Mouse (Mus musculus) ES-CJ7 (cell line): ENCODE measurements around the gene Klra4.
"Not testable (repeated sequence)": the region's sequence is repeated elsewhere in the genome, so short reads cannot be mapped to it uniquely, and the experiment has no call there.

Experiments
- DNase-seq: peaks from one replicate; pipeline ENCODE4 v3.0.0; 2011; ENCODE audit warnings: low read depth, low spot score

Gene Klra4

GRCm38 (mm10) chr6:130067171-130067570, at the start of gene Klra4:
Gene Klra4, minus strand, starts transcription at chr6:130067271.
- not testable (repeated sequence) for DNase-seq

GRCm38 (mm10) chr6:130110485-130110884, 43.4 kb upstream of the Klra4 start:
- no peak for DNase-seq

GRCm38 (mm10) chr6:130102743-130103142, 35.7 kb upstream of the Klra4 start:
- DNase-seq: not testable (repeated sequence)

DNA sequence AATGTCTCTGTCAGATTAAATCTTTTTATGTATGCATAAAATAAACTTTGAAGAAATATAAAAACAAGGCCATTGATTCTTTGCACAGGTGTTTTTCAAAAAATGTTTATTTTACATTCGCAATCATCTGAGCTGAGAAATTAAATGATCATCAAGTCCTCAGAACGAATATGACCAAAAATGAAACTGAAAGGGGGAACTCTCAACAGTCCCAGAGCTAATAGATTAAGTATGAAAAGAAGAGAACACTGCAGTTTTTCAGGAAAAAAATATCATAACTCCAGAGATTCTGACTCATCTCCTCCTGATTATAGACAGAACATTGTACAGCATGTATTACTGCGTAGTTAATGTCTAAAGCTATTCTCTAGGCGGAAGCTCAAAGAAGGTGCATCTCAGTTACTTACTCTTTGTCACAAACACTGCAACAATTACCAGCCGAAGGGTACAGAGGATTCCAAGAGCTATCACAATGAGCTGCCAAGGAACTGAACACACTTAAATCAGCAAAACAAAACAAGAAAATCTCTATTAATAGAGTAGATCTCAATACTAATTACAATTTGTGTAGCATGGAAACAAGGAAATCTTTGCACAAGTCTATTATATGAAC, 25.4 kb upstream of the Klra4 start:
- no peak for DNase-seq

DNA sequence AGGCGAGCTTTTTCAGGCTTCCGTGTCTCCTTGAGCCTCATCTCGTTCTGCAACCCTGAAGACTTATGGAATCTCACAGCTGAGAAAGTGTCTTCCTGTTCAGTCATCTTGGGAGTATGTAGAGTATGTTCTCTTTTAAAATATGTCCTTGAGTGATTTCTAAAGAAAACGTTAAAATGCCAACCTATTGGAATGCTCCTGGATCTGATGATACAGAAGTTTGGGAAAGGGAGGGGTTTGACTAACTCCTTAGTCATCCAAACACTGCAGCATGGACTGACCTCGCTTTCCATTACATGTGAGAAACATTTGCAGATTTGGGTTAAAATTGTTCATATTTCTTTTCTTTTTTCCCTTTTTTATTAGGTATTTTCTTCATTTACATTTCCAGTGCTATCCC, 1.9 kb downstream of the Klra4 start:
- no peak for DNase-seq

- not testable (repeated sequence) for DNase-seq
These were observed 31.9 kb downstream of the Klra4 start for GRCm38 (mm10) chr6:130035146-130035545.

- DNase-seq: not testable (repeated sequence)
These were observed 35.5 kb downstream of the Klra4 start for GRCm38 (mm10) chr6:130031493-130032089.

- DNase-seq: no peak
These were observed 40.2 kb downstream of the Klra4 start, which contains the start of gene Klra6 for GRCm38 (mm10) chr6:130026854-130027253. Gene Klra6, minus strand, starts transcription at chr6:130026954.
